Mouse (Mus musculus) midbrain, embryonic 15.5 days (tissue): ENCODE measurements around the gene Spata2. TPM values are rescaled to one million over a fixed set of nuclear protein-coding genes. Genes with fewer than 3 reads are reported as not detected.

ENCODE experiments used
- polyA plus RNA-seq: library from polyadenylated mRNA; unstranded; fragments of >200 nt; fragmentation: Nextera tagmentation; extraction: Ambion mirVana; gene quantifications from 2 replicates; pipeline ENCODE4 v1.2.1, GENCODE M21; 2015

Gene Spata2
- polyA plus RNA-seq, 1 experiment from 2014 or later: 34.3 TPM

Other genes with a start within 250 kb of the Spata2 start
- 28.3 and 31.8 TPM in 2 replicates for gene B4galt5, start 143.7 kb downstream of the Spata2 start, polyA plus RNA-seq
- gene Slc9a8, start 71.2 kb downstream of the Spata2 start, polyA plus RNA-seq: 20.2 and 23.2 TPM in 2 replicates
- 131 and 140 TPM in 2 replicates for gene Rnf114, start 242 bp downstream of the Spata2 start, polyA plus RNA-seq
- 5.1 and 6.4 TPM in 2 replicates for gene Snai1, start 45.3 kb upstream of the Spata2 start, polyA plus RNA-seq
- gene Ube2v1, start 139.2 kb upstream of the Spata2 start, polyA plus RNA-seq: 327 TPM in 2 replicates
- gene Gm20431, start 168.6 kb upstream of the Spata2 start, polyA plus RNA-seq: 10.5 and 10.7 TPM in 2 replicates
- gene Cebpb, start 196.0 kb upstream of the Spata2 start, polyA plus RNA-seq: 1.3 and 2.0 TPM in 2 replicates
- gene Tmem189, start 196.9 kb upstream of the Spata2 start, polyA plus RNA-seq: 33.4 and 37.9 TPM in 2 replicates